Mouse (Mus musculus): ENCODE data around the gene Litaf.
"Not testable (repeated sequence)": the region's sequence is repeated elsewhere in the genome, so short reads cannot be mapped to it uniquely, and the experiment has no call there.

Gene Litaf

DNA sequence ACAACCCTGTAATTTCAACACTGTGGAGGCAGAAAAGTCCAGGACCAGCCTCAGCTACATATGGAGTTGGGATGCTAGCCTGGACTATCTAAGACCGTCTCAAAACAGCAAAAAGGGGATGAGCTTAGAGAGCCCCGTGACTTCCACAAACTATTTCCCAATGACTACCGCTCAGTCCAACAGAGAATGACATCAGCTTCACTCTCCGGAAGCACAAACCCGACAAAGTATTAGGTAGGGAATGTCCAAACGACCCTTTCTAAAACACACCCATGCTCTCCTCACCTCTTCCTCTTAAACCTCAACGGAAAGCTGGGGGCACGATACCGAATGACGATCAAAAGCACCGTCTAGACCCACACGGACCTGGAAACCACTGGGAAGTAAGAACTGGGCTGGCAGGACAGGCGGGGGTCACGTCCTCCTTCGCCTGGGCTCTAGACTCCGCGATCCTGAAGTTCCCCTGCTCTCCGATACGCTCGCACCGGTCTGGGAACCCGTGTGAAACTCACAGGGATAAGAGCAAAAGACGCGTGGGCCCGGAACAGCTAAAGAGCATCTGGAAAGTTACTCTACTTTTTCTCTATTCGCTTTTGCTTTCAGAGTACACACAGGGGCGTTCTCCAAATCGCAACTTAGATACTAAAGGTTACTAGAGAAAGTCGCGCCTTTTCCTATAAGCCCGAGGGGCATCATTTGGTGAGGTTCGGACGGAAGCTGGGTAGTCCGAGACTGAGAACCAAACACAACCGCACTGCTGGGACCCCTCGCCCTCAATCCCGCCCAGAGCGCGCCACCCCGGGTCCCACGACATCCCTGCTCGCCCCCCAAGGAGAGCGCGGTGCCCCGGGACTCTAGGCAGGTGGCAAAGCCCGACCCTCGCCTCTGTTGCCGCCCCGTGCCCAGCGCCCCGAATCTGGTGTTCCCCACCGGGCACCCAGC lies 73.6 kb downstream of the Litaf start:
- peak; percentile 10 to 29 for DNase-seq (ENCODE audit: low spot score in 2 of 2)

DNA sequence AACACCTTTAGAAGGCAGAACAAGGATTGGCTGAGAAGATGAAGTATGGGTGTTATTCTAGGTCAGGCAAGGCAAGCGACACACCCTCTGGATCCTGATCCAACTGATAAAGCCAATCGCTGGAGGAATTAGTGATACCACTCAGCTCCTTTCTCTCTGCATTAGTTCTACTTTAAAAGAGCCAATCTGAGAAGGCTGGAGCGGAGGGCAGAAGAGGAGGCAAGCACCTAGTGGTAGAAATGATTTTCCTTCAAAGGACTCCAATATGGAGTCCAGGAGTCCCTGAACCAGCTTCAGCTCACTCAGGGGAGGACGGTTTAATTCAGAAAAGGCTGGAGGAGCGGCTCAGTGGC lies 74.2 kb downstream of the Litaf start:
- no peak for DNase-seq (ENCODE audit: low spot score in 2 of 2)

DNA sequence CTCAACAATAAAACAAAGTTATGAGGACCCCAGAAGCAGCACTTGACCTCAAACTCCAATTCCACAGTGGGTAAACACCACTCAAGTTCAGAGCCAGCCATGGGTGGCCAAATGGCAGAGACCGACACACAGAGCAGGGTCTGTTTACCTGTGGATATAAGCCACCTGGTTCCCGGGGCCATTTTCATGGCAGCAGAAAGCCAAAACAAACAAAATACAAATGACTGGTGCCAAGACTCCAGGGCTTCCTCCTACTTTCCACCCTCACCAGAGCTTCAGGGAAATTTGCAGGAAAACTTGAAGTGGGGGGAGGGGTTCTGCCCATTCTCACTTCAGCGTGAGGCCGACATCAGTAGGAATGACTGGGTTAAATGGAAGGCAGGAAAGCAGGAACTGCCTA lies 75.2 kb downstream of the Litaf start:
- DNase-seq (ENCODE audit: low spot score in 2 of 2) = no peak

DNA sequence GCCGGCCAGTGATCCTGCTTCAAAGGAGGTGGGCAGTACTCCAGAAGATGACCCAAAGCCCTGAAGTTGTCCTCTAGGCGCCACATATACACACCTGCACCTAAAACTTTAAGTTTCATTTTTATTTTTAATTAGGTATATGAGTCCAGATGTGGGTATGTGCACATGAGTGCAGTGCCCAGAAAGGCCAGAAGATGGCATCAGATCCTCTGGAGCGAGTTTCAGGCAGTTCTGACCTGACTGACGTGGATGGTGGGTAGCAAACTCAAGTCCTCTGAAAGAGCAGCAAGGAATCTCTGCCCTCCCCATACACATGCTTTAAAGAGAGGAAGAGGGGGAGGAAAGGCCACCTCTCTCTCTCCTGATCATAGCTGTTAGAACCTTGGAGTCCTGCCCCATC lies 76.1 kb downstream of the Litaf start:
- DNase-seq (ENCODE audit: low spot score in 2 of 2) = no peak

DNA sequence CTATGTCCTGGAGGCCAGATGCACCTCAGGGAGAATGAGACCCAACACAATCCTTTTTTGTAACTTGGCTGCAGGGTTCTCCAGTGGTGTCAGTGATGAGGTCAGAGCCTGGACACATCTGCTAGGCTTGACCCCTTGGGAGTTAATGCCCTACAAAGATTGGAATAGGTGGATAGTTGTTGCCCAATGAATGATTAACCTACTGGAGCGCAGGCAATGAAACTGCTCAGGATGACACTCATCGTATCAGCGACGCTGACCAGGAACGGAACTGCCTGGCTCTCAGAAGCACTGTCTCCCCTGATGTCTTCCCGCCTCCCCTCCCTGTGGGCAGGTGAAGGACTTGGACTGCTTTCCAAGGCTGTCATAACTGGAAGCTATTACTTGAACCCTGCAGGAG lies 76.6 kb downstream of the Litaf start:
- DNase-seq (ENCODE audit: low spot score in 2 of 2) = no peak

DNA sequence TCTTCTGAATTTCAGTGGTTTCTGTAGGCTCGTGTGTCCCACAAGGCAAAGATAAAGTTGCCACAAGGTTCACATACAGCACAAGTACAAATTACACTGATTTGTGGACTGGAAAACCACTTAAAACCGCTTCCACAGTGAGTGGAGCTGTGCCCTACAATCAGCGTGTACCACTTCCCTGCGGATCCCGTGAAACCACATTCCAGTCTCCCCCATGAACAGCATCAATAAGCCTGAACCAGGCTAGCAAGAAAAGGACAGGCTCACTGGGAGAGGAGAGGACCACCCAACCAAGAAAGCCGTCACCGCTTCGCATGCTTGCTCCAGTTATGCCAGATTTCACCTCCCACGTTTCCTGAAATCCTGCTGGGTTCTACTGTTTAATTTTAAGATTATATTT lies 77.7 kb downstream of the Litaf start:
- DNase-seq (ENCODE audit: low spot score in 2 of 2) = no peak

DNA sequence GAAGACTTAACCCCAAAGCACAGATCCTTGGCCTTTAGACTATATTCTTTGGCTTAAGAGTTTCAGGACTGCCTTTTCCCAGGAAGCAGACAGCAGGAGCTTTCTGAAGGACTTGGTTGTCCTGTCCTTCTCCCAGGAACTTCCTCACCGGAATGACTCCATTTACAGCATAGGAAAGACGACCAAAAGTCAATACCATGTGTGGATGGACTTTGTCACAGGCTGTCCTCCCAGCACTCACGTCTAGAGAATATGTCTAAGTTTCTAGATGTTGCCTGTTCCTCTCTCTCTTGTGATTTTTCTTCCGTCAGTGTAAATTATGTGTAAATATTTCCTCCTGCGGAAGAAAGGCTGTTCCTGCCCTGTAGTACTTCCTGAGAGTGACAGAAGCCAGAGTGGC lies 81.4 kb downstream of the Litaf start:
- no peak for DNase-seq (ENCODE audit: low spot score in 2 of 2)

DNA sequence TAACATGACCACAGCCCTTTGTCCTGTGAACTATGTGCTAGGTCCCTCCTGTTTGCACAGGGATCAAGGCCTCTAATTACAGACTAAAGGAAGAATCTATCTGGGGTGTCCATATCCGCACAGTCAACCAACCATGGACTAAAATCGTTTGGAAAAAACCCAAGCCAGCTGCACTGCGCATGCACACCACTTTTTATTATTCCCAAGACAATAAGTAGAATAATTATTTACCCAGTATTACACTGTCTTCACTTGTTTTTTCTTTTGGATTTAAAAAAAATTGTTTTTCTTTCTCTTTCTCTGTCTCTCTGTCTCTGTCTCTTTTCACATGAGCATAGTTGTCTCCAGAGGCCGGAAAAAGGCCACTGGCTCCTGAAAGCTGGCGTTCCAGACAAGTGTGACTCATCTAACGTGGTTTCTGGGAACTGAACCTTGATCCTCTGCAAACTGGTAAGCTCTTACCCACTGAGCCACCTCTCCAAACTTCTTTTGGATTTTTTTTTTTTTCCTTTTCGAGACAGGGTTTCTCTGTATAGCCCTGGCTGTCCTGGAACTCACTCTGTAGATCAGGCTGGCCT lies 84.4 kb downstream of the Litaf start:
- DNase-seq (ENCODE audit: low spot score in 2 of 2) = no peak

DNA sequence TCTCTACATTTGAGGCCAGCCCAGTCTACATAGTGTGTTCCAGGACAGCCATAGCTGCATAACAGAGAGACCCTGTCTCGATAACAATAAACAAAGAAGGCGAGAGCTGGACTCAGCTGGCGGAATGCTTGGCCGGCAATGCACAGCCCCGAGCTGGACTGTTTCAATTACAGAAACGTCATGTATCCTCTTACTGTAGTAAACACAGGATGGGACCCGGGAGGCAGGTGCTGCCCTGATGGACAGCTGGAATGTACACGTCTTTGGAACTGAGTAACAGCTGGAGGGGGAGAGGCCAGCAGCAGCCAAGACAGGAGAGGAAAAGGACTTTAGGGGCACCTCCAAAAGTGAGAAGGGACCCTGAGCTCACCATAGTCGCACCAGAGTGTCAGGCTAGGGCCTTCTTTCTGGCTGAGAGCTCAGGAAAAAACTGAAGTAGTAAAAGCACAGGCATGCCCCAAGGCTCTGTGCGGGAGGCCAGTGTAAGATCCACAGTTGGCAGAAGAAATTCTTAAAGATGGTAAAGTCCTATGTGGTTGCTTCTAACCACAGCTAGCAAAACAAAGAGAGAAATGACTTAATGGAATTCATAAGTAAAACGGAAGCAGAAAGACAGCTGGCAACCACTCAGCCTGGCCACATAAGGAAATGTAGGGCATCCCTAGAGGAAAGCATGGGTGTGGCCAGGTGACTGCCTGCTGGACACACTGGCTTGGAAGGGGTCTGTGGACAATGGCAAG lies 86.7 kb downstream of the Litaf start:
- peak in 1 of 2 experiments; percentile 16 for DNase-seq (ENCODE audit: low spot score in 2 of 2)

DNA sequence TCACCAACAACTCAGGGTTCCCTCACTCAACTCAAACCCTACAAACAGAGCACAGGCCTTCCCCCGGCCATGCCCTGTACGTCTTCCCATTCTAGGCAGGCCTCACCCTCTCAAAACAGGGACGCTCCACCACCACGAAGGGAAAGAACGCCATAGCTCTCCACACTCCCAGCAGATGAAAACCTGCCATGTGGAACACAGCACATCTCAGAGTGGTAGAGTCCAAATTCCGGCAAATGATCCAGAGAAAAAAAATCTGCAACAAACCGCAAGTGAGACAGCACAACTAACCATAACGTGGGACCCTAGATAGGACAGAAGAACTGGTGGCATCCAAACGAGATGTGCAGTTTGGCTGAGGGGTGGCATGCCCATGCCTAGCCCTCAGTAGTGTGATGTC lies 88.1 kb downstream of the Litaf start:
- DNase-seq (ENCODE audit: low spot score in 2 of 2) = no peak

DNA sequence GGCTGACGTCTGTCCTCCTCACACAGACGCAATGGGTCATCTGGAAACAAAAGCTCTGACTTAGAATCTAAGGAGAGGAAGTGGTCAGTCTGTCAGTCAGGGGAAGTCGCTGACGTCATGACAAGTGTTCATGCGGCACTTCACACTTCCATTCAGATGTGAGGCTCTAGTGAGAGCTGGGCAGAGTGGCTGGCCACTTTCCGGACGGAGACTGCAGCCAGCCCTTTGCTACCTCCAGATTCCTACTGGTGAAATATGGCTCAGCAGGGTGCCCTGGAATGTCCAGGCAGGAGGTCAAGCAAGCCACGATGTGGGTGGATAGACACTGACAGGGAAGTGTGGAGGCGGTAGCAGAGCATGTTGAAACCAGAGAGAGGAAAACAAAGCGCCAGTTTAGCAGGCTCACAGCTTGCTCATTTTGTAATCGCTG lies 89.7 kb downstream of the Litaf start:
- DNase-seq (ENCODE audit: low spot score in 2 of 2) = peak; percentile 47 to 57

DNA sequence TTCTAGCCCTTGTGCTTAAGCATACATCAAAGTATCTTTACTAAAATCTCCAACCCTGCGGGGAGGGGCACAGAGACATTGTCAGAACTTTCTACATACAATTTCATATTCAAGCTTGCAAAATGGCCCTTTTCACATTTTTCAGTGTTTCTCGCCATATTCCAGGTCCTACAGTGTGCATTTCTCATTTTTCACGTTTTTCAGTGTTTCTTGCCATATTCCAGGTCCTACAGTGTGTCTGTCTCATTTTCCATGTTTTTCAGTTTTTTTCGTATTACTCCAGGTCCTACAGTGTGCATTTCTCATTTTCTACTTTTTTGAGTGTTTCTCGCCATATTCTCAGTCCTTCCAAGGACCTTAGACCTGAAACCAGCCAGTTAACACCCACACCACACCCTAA lies 91.0 kb downstream of the Litaf start:
- DNase-seq (ENCODE audit: low spot score in 2 of 2) = peak in 1 of 2 experiments; percentile 43

DNA sequence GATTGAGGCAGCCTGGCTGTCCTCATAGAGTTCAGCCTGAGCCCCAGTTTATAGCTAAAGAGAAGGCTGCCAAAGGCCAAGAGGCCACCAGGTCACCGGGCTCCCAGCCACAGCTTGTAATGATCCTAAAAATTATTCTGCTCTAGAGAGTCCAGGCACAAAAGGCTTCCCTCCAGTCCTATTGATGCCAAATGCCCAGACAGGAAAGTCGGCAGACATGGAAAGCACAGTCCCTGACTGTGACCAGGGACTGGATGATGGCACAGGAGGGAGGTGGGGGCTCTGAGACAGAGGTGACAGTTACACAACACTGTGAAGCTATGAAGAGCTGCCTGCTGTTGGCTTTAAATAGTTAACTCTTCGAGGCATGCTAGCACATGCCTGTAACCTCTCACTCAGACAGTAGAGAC lies 91.9 kb downstream of the Litaf start:
- DNase-seq (ENCODE audit: low spot score in 2 of 2) = no peak

DNA sequence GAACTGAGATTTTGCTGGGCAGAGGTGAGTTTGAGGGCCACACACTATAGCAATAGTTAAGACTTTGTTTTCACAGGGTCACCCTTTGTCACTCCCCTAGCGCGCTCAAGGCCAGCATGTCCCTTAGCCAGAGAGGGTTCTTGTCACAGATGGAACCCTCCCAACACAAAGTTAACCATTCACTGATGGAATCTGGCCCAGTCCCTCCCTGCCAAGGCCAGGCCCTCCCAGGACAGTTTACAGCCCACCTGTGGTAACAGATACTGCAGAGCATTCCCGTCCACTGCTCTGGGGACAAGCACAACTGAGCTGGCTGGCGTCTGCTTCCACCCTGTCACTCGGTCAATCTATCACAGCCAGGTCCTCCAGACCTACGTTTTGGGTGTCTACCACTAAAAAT lies 93.7 kb downstream of the Litaf start:
- no peak for DNase-seq (ENCODE audit: low spot score in 2 of 2)

DNA sequence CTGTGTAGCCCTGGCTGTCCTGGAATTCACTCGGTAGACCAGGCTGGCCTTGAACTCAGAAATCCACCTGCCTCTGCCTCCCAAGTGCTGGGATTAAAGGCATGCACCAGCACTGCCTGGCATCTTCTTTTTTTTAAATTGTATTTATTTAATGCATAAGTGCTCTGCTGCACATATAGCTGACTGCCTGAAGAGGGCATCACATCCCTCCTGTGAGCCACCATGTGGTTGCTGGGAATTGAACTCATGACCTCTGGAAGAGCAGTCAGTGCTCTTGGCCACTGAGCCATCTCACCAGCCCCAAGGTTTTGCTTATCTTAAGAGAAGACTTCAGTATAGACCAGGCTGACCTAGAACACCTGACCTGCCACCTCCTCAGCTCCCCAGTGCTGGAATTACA lies 96.0 kb downstream of the Litaf start:
- not testable (repeated sequence) for DNase-seq (ENCODE audit: low spot score in 2 of 2)

DNA sequence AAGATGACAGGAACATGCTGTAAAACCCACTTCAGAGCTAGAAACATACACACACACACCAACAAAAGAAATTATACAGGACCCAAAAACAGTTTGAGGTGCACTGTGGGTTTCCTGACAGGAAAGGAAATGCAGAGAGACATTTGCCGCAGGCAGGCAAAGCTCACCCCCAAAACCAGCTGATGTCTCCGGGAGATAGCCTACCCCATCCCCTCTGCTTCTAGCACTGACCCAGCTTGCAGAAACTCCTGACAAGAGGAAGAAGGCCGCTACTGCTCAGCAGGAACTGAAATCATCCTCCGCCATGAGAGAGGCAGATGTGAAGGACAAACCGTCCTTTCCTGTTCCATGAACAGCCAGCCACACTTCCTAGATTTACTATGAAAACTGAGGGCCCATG lies 96.6 kb downstream of the Litaf start:
- peak in 1 of 2 experiments; percentile 28 for DNase-seq (ENCODE audit: low spot score in 2 of 2)

DNA sequence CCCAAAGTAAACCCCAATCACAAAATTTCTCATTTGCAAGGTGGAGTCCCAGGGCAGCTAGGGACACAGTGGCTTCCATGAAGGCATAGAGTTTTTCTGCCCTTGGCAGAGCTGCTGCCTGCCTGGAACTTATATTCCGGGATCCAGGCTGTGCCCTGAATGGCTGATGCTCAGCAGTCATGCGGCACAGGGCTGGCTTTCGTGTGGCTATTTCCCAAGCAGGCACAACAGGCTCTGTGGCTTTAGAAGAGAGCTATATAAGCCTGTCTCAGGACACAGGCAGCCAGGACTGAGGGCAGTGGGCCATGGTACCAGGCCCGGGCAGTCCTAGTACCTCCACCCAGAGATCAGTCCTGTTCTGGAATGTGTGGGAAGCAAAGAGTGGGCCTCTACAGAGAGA lies 97.7 kb downstream of the Litaf start:
- no peak for DNase-seq (ENCODE audit: low spot score in 2 of 2)

DNA sequence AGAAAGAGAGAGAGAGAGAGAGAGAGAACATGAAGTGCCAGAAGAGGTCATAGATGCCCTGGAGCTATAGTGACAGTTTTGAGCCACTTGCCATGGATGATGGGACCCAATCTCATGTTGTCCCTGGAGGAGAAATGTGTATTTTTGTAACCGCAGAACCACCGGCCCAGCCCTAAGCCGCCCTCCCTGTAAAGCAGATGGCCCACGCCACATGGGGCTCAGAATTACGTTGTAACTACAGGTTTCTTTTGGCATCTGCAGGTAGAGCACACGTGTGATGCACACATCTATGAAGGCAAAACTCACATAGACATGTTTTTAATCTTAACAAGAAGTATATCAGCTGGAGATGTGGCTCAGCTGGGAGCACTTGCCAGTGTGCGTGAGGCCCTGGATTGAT lies 98.2 kb downstream of the Litaf start:
- no peak for DNase-seq (ENCODE audit: low spot score in 2 of 2)

DNA sequence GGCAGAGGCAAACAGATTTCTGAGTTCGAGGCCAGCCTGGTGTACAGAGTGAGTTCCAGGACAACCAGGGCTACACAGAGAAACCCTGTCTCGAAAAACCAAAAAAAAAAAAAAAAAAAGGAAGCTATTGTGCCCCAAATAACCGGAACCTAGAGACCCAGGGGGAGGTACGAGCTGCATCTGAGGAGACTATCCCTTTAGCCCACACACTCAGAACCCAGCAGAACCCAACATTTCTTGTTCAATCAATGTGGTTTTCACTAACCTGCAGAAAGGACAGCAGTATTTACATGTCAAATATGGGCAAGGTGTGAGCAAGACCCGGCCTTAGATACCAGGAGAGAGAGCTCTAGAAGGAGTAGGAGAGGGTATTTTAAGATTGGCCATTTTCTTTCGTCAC lies 98.9 kb downstream of the Litaf start:
- DNase-seq (ENCODE audit: low spot score in 2 of 2) = no peak

DNA sequence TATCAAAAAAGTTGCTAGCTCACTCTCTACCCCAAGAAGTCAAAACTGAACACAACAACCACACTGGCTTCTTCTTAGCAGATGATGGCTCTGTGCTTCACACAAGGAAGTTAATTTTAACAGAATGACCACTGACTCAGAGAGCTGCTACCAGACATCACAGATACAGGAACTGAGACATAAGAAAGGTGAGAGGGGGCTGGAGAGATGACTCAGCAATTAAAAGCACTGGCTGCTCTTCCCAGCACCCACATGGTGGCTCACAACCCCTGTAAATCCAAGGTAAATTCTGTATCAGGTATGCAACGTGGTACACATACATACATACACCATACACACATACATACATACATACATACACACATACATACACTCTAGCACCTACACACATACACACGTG lies 100.9 kb downstream of the Litaf start:
- DNase-seq (ENCODE audit: low spot score in 2 of 2) = no peak

DNA sequence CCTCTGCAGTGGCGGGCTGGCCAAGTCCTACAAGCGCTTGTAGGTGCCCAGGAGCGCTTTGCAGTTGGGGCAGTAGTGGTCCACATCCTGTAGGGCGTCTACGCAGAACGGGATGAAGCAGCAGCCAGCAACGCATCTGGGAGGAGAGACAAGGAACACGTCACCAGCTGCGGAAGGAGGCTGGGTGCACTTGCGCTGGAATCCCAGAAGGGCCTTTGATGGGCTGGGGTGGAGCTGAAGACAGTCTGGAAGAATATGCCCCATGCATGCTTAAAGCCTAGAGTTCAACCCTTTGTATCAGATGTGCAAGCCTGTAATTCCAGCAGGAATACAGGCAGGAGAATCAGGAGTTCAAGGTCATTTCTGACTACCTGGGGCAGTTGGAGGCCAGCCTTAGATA lies 105.0 kb downstream of the Litaf start:
- no peak for DNase-seq (ENCODE audit: low spot score in 2 of 2)

DNA sequence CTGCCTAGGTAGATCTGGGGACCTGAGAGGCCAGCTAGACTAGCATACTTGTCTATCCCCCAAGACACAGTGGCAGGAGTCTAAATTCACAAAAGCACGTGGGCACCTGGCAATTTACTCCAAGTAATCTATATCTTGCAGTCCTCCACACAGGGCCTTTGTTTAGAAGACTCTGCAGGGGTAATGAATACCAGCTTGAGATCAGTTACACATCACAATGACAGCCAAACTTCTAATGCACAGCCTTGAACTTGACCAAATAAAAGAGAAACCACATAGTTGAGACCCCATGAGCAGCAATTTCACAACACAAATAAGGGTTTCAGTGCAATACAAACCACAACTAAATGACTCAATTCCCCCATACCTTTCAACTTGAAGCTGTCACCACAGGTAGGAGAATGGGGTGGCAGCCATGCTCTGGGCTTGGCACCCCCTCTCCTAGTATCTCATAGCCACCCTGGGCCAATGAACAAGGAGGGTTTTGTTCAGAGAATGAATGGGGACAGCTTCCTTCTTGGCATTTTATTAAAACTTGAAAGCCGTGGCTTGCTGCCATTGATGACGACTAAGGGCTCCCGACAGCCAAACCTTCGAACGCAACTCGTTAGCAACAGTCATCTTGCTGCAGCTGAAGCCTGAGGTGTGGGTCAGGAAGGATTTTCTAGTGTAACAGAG lies 107.1 kb downstream of the Litaf start:
- no peak for DNase-seq (ENCODE audit: low spot score in 2 of 2)
